Mouse (Mus musculus) spleen, adult 18-20 months (tissue): Measurements from ENCODE around the gene Stoml2.

ENCODE experiments used
- DNase-seq, 2 experiments: peaks; one replicate each; pipeline ENCODE4 v3.0.0; 2022; ENCODE audit warnings: mixed read lengths in 2 of 2

Gene Stoml2

DNA sequence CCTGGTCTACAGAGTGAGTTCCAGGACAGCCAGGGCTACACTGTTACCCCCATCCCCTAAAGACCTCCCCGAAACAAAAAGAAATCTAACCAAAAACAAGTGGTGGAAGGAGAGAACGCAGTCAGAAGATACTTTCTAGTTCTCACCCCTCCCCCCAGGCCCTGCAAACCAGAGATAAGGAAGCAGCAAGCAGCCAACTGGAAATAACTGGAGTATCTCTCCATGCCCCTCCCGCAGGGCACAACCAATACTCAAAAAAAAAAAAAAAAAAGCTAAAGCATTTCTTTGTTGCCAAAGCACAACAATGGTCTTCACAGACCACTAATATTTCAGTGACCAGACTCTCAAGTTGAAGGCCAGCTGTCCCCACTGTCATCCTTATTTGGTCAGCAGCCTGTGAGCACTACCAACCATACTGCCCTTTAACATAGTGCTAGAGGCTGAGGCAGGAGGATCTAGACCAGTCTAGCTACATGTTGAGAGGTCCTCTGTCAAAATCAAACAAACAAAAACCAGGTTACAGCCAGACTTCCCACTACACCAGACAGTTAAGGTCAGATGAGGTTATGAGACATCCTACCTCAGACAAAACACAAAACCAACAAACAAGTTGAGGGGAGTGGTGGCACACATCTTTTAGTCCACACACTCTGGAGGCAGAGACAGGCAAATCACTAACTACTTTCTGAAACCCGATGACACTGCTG is 6.5 kb upstream of the Stoml2 start:
- DNase-seq, result no peak

DNA sequence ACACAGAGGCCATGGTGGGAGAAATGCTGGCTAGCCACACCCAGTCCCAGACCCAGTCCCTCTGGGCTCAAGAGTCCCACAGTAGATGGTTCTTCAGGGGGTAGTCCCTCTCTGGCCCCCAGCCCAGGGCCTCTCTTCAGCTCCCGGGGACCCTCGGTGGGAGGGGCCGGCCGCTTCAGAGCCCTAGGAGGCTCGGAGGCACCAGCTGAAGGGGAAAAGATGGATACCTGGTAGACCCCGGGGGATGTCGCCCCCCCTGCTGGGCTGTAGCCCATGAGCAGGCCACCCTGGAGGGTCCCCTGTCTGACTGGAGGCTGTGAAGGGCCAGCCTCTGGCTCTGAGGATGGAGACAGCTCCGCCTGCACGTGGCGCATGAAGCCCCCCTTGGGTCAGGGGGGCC is 4.8 kb upstream of the Stoml2 start:
- no peak for DNase-seq

DNA sequence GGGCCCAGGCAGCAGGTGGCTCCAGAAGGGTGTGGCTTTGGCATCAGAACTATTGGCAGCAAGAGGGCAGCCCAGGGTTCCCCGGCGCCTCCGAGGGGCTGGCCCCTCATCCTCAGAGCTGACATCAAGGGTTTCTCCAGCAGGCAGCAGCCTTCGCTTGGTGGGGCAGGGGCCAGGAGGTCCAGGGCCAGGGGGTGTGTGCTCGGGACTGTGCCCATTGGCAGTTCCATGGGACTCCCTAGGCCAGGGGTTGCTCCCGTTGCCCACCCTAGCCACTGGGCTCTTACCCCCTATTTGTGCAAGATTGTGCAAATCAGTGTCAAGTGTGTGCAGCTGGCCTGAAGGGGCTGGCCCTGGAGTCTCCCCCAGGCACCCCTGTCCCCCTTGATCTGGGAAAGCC is 4.3 kb upstream of the Stoml2 start:
- no peak for DNase-seq

- no peak for DNase-seq
Observed at GRCm38 (mm10) chr4:43033481-43033880, 2.0 kb upstream of the Stoml2 start.

DNA sequence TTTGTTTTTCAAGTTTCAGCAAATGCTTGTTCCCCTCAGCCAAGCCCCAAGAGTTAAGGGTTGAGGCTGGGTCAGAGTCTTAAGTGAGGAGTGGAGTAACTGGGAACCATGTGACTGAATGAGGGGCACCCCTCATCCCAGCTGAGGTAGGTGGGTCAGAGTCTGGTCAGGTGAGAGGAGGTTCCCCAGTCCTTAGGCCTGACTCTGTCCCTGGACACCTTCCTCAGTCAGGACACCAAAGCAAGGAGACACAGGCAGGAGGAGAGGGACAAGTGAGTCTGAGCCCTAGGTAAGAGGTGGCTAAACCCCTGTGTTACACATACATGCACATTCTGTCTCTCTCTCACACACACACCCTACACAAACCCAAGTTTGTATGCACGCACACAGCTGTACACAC is 991 bp upstream of the Stoml2 start:
- no peak for DNase-seq

- DNase-seq, result no peak
Observed at GRCm38 (mm10) chr4:43030780-43031230, 705 bp downstream of the Stoml2 start.

- no peak for DNase-seq
Observed at GRCm38 (mm10) chr4:43030352-43030751, 1.2 kb downstream of the Stoml2 start.

- DNase-seq, result no peak
Observed at GRCm38 (mm10) chr4:43029749-43030148, 1.8 kb downstream of the Stoml2 start.

GRCm38 (mm10) chr4:43029121-43029520 is 2.4 kb downstream of the Stoml2 start:
- no peak for DNase-seq

GRCm38 (mm10) chr4:43025084-43025960 is 6.2 kb downstream of the Stoml2 start, which contains the start of gene Pigo:
Pigo (minus strand) TSS chr4:43025819.
- peak; percentile 81 to 87 for DNase-seq

DNA sequence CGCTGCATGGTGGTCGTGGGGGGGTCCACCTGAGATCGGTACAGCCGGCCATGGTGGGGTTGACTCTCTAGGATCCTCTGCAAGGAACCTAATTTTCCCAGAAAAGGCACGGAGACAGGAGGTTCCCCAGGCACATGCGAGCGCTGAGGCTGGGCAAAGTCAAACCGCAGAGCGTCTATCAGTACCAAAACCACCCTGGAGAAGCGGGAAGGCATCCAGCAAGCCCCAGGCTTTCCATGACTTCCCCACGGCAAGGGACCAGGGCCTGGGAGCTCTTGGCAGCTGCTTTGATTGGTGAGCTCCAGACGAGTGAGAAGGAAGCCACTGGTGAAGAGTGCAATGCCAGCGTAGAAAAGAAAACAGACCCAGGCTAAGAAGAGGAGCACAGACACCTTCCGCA is 6.8 kb downstream of the Stoml2 start:
- no peak for DNase-seq

GRCm38 (mm10) chr4:43021341-43021740 is 10.2 kb downstream of the Stoml2 start:
- DNase-seq, result no peak

DNA sequence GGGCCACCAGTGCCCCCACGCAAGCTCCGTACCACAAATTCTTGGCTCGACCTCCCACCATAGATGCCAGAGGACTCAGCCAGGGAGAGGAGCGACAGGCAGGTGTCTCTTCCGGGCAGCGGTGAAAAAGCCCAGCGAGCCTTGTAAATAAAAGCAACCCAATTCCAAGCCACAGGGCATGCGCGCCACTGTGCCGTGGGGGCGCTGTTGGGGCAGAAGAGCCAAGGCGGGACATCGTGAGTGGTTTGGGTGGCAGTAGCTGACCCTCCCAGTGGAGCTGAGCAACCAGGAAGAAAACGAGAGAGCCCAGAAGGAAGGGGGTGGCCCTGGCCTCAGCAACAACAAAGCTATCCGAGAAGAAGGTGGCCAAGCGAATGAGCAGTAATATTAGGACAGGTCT is 10.6 kb downstream of the Stoml2 start:
- no peak for DNase-seq

DNA sequence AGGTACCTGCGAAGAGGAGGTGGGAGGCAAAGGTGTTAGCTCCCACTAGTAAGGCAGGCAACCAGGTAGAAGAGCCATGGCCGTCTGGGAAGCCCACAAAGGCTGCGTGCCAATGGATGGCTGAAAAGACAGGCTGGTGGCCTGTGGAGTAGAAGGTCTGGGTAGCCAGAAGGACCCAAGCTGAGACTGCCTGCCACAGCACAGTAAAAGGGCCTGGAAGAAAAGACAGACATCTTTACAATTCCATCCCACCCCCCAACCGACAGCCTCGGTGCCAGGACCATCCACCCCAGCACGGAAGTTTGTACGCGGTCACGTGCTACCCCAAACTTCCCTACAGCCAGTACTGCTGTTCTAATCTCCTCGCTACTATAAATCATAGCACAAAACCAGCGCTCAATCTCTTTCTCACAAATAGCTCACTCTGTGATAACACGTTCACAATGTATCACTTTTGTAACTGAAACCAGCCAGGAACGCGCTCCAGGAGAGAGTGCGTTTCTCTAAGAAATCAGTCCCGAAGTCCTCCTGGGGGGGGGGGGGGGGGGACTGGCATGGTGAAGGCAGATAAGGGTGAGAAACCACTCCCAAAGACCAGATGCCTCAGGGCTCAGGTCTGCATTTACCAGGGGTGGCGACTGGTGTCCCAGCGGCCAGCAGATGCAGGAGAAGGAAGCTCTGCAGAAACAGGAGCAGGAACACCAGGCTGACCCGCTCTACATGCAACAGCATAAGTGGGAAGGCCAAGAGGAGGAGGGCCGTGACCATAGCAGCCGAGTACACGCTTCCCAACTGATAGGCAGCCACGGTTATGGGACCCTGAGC is 11.7 kb downstream of the Stoml2 start:
- DNase-seq, result no peak

DNA sequence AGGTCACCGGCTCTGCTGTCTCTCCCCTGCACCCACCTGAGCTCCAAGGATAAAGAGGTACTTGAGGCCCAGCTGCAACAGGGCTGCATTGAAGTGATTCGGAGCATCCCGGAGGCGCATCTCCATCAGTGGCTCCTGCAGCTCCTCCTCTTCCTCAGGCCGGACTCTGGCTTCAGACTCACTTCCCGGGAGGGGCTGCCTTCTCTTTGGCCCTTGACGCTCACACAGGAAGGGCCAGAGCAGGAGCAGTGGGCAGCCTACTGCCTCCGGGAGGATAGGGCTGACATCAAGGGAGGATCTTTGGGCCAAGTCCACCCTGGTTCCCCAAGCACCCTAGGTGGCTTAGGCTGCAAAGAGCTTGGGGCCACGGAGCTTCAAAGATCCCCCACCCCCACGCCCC is 12.3 kb downstream of the Stoml2 start:
- no peak for DNase-seq

DNA sequence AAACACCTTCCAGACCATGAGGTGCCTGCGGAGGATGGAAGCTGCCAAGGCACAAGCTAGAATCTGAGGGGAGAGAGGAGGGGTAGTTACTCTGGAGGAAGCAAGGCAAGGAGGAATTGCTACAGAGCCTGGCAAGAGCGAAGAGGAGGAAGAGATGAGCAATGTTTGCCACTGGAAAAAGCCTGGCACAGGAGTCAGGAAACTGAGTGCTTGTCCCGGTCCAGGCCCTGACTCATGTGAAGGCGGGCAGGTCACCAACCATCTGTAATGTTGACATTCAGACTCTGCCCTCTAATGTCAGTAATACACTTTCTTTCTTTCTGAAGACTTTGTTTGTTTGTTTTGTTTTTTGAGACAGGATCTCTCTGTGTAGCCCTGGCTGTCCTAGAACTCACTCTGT is 13.4 kb downstream of the Stoml2 start:
- no peak for DNase-seq

DNA sequence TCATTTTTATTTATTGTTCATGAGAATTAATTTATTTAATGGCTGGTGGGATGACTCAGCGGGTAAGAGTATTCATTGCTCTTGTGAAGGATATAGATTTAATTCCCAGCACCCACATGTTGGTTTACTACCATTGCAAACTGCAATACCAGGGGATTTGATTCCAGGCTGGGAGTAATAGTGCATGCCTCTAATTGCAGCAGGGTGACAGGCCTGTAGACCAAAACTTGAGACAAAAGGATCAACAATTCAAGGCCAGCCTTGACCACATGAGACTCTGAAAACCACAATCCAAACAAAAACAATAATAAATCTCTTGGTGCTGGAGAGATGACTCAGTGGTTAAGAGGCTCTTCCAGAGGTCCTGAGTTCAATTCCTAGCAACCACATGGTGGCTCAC is 19.4 kb downstream of the Stoml2 start:
- DNase-seq, result no peak

DNA sequence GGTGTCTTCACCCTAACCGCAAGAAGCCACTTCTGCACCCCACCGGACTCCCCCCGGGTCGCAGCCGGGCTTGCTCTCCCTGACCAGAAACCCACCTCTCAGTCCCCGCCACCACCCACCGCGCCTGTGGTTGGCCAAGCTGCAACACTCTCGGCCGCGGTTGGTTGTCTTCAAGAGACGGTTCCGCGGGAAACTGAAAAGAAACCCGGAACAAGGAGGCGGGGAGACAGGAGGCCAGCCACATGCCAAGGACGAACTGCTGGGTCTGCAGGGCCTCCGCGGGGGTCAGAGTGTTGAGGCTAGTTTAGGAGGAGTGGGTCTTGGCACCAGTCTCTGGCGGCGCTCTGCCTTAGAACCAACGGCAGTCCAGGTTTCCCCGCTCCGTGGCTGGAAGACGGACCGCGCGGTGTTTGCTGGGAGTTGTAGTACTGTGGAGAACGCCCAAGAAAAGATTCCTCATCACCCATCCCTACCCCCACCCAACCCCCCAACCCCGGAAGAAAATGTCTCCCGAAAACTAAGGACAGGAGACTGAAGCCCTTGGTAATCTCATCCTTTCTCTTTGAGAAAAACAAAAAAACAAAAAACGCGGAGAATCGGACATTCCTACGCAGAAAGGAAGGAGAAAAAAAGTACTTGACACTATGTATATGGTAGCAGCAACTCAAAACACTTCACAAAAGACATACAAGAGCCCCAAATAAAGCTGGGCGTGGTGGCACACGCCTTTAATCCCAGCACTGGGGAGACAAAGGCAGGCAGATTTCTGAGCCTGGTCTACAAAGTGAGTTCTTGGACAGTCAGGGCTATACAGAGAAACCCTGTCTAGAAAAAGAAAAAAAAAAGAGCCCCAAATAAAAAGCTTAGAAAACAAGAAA is 21.1 kb downstream of the Stoml2 start, which contains the start of gene Fancg:
TSS of gene Fancg (minus strand) at position 346 of the 878 bp plus-strand sequence.
- peak; percentile 70 to 82 for DNase-seq

GRCm38 (mm10) chr4:43005765-43006164 is 25.7 kb downstream of the Stoml2 start:
- no peak for DNase-seq

DNA sequence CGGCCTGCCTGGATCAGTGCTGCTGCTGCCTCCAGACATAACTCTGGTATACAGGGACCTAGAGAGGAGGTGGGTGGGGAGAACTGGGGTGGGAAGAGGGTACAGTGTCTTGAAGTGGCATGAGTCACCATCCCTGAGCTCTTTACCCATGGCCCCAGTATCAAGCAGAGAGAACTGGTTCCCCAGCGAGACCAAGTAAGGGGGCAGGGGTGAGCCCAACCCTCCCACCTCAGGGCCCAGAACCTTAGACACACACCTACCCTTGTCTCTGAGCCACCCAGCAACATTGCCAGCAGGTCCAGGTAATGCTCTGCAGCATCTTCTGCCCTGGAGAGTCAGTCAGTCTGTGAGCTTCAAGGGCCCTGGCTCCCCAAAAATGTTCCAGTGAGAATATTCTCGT is 26.6 kb downstream of the Stoml2 start:
- no peak for DNase-seq

DNA sequence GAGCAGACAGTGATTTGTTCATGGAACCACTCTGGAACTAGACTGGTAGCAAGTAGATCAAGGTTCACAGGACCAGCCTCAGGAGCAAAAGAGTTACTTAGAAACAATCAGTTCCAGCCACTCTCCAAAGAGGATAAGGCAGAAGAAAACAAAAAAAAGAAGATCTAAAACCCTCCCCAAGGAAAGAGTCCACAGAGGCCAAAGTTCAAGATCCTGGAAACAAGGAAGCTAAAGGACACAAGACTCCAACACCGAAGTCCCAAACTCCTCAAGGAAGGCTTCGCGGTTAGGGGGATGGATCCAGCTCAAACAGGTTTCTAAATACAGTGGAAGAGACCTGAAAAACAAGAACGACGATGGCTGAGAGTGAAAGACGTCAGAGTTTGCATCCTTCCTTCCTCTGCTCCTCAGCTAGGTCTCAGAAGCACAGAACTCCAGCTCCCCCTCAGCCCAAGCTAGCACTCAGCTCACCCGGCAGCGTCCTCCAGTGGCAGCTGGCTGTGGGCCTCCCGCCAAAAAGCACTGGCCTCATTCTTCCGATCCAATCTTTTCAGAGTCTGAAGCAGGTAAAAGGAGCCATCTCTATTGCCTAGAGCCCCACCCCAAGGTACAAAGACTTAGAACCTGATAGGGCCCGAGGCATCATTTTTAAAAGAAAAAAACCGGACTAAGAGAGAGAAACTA is 28.6 kb downstream of the Stoml2 start:
- no peak for DNase-seq
